Mouse (Mus musculus): Measurements from ENCODE around the gene Grk2.

DNA sequence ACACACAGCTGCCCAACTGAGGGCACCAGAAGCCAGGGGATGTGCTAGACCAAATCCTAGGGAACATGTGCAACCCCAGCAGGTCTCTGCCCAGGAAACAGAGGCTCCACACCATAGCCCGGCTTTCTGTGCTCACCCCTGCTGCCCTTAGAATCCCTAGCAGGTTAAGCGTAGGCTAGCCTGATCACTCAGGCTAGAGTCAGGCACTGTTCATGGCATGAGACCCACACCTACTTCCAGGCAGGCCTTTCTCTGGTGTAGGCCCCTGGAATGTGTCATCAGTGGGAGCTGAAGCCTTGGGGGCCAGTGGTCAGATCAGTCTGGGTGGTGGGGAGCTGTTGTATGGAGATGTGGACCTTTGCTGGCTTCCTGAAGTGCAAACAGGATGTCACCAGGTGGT, 9.4 kb downstream of the Grk2 start:
- TF ChIP-seq CTCF (IDR thresholded peaks at IDR 0.05) (no peak), EP300 (IDR thresholded peaks at IDR 0.05) (no peak)
